Mouse (Mus musculus) heart, postnatal 25 days (tissue): Measurements from ENCODE around the gene Gnl1. TPM values are rescaled to one million over a fixed set of nuclear protein-coding genes. Genes with fewer than 3 reads are reported as not detected.
A peak's percentile ranks its signal among the peaks of the same experiment; 100 is the strongest.
"Not testable (repeated sequence)": the region's sequence is repeated elsewhere in the genome, so short reads cannot be mapped to it uniquely, and the experiment has no call there.

Source experiments
- DNase-seq: peaks from one replicate; pipeline ENCODE4 v3.0.0; 2022; ENCODE audit warnings: low spot score
- intact Hi-C: fragments of 180-260 bp; cut with DNase I; formaldehyde crosslinking; loops from one replicate; pipeline ENCODE4 v1.15.1; 2025
- total RNA-seq, 2 experiments: library from RNA; stranded (reverse); gene quantifications; 2 replicates each; pipeline ENCODE4 v1.2.3; 2021

The Gnl1 gene
- total RNA-seq, 2 experiments from 2014 or later, result 26.4 to 26.6 TPM

- intact Hi-C loops, result no loop called here
- DNase-seq, result peak; percentile 31
These were observed 12.1 kb downstream of the Gnl1 start for GRCm38 (mm10) chr17:35991781-35992180.

DNA sequence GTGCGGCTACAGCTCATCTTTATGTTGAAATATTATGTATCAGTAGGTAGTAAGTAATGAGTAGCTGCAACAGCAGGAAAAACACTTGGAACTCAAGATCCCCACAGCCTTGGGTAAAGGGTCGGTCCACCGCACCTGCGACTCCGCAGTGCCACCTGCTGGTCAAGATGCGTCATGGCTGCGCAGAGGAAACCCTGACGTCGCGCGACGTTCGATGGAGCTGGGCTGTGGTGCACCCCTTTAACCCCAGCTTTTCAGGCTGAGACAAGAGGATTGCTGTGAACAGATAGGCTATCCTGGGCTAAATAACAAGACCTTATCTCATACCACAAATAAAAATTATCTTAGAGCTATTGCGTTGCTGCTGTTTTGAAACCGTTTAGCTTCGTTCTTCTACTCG lies 14.0 kb downstream of the Gnl1 start:
- DNase-seq, result peak; percentile 44
- intact Hi-C loops, result loop anchor here (1.0 kb wide), 1 partner anchor 56 kb away; no protein-coding TSS in a partner anchor

- intact Hi-C loops, result no loop called here
- peak; percentile 63 for DNase-seq
These were observed 14.7 kb downstream of the Gnl1 start for GRCm38 (mm10) chr17:35994175-35994878.

DNA sequence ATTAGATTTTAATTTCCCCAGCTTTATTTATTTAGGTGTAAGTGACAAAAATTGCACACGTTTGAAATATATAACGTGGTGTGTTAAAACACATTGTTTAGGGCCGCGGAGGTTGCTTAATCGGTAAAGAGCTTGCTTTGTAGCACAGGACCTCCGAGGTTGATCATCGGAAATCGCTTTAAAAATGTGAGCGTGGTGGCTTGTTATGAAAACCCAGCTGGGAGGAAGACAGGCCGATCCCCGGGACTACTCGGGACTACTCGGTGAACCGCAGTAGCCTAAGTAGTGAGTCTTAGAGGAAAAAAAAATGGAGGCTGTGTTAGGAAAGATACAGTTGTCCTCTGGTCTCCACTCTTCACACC lies 15.2 kb downstream of the Gnl1 start:
- intact Hi-C loops, result loop anchor here (5.0 kb wide), 1 partner anchor 117 kb away; no protein-coding TSS in a partner anchor
- DNase-seq, result no peak

DNA sequence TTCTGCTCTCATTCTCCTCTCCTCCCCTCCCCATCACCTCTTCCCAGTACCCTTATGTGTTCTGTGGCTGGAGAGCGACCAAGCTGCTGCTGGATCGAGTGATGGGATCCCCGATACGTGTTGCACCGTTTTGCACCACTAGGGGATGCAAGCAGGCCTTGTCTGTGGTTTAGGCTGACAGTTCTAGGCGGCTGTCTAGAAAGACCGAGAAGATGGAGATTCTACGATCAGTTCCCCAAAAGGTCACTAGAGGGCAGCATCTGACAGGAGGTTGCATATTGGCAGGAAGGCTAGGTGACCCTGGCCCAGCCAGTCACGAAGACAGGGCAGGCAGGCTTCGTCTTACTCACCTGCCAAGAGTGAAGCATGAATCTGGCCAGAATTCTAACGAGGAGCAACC lies 17.3 kb downstream of the Gnl1 start:
- DNase-seq, result peak; percentile 84

GRCm38 (mm10) chr17:35997713-35998510 lies 18.3 kb downstream of the Gnl1 start:
- no peak for DNase-seq
- intact Hi-C loops, result loop anchor here (1.0 to 5.0 kb wide), 2 partner anchors 37 to 114 kb away; no protein-coding TSS in a partner anchor

More for the DNA sequence above, 17.3 kb downstream of the Gnl1 start:
- intact Hi-C loops, result loop anchor here (1.0 to 5.0 kb wide), 2 partner anchors 38 to 115 kb away; no protein-coding TSS in a partner anchor

DNA sequence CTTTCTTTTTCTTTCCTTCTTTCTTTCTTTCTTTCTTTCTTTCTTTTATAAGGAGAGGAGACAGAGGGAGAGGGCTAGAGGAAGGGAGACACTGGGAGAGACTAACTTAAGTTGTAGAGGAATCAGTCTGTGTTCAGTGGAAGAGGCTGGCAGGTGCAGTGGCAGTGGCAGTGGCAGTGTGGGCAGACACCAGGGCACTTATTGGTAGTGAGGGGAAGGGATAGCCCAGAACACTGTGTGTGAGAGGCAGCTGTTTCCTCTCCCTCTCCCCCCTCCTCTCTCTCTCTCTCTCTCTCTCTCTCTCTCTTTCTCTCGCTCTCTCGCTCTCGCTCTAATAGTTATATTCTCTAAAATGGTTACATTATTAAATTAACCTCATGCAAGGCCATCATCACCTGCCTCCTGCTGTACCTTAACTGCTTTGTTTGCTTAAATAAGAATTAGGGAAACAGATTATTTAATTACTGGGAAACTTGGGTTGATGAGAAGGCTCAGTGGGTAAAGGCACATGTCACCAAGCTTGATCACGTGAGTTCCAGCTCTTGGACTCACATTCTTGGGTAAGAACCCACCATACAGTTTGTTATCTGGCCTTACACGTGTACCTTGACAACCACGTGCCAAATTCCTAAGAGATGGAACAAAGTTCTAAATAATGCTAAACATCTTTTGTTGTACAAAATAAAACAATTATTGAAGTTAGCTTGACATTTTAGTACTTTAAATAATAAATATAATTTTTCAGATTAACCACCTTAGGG lies 19.1 kb downstream of the Gnl1 start:
- DNase-seq, result no peak
- intact Hi-C loops, result loop anchor here (5.0 kb wide), 1 partner anchor 114 kb away; no protein-coding TSS in a partner anchor

- DNase-seq, result no peak
- intact Hi-C loops, result loop anchor here (5.0 kb wide), 1 partner anchor 113 kb away; no protein-coding TSS in a partner anchor
These were observed 19.7 kb downstream of the Gnl1 start for GRCm38 (mm10) chr17:35999356-35999755.

- intact Hi-C loops, result no loop called here
- no peak for DNase-seq
These were observed 20.7 kb downstream of the Gnl1 start for GRCm38 (mm10) chr17:36000349-36000748.

DNA sequence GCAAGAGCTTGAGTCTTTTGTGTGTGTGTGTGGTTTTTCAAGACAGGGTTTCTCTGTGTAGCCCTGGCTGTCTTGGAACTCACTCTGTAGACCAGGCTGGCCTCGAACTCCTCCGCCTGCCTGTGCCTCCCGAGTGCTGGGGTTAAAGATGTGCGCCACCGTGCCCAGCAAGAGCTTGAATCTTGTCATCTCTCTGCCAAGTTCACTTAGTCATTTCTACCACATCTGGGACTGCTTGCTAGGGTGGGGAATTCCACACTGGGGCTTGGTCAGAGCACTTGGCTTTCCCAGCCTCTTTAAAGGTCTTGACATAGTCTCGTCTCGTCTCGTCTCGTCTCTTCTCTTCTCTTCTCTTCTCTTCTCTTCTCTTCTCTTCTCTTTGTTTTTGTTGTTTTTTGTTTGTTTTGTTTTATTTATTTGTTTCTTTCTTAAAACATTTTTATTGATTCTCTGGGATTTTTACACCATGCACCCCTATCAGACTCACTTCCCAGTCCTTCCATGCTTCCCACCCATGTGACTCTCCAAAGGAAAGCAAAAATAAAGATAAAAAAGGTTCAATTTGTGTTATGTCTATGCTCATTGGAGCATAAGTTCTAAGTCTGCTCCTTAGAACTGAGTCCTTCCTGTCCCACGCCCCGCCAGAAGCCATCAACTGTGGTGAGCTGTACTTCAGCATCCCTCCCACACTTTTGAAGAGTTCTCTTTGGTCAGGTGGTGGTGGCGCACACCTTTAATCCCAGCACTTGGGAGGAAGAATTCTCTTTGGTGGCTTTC lies 21.7 kb downstream of the Gnl1 start:
- no peak for DNase-seq
- intact Hi-C loops, result no loop called here

- DNase-seq, result no peak
- intact Hi-C loops, result no loop called here
These were observed 22.3 kb downstream of the Gnl1 start for GRCm38 (mm10) chr17:36001966-36002365.

- DNase-seq, result no peak
- intact Hi-C loops, result no loop called here
These were observed 23.7 kb downstream of the Gnl1 start for GRCm38 (mm10) chr17:36003331-36003730.

DNA sequence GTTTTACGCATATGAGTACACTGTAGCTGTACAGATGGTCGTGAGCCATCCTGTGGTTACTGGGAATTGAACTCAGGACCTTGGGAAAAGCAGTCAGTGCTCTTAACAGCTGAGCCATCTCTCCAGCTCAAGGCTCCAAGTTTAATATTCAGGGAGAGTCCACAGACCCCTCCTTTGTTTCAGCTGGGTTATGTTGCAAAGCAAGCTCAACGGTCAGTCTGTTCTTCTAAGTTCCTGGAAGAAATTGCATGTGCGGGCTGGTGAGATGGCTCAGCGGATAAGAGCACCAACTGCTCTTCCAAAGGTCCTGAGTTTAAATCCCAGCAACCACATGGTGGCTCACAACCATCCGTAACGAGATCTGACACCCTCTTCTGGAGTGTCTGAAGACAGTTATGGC lies 24.8 kb downstream of the Gnl1 start:
- DNase-seq, intact Hi-C loops: not testable (repeated sequence)

DNA sequence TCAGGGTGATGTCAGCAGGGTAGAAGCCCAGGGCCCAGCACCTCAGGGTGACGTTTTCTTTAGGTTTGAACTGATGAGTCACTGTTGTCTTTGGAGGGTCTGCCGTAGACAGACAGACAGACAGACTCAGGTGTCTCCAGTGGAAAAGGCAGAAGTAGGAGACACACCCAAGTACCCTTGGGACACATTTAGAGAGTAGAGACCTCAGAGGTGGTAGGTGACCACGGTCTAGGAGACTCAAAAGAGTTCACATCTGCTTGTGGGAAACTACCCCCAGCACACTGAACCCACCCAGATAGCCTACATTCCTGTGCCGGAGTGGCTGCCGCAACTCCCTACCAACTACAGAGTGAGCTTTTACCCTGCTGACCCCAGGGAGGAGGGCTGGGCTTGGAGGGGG lies 35.3 kb downstream of the Gnl1 start:
- intact Hi-C loops, result no loop called here
- DNase-seq, result no peak

DNA sequence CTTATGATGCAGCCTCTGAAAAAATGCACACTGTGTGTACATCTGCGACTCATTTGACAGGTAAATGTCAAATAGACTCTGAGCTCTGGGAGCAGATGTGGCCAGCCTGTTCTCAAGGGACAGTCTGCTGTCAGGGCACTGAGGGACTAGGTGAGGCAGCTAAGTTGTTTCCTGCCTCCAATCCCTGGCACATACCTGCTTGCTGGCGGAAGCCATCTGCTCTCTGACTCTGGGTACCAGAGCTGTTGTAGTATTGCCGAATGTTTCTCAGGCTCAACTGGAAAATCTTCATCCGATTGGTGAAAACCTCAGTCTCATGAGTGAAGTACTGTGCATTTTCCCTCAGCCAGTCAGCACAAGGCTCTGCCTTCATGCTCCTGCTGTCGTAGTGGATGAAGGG lies 37.4 kb downstream of the Gnl1 start:
- DNase-seq, result no peak
- intact Hi-C loops, result no loop called here

GRCm38 (mm10) chr17:36018979-36019378 lies 39.3 kb downstream of the Gnl1 start:
- intact Hi-C loops, result no loop called here
- peak; percentile 41 for DNase-seq

GRCm38 (mm10) chr17:36019519-36019918 lies 39.9 kb downstream of the Gnl1 start:
- DNase-seq, result no peak
- intact Hi-C loops, result no loop called here

DNA sequence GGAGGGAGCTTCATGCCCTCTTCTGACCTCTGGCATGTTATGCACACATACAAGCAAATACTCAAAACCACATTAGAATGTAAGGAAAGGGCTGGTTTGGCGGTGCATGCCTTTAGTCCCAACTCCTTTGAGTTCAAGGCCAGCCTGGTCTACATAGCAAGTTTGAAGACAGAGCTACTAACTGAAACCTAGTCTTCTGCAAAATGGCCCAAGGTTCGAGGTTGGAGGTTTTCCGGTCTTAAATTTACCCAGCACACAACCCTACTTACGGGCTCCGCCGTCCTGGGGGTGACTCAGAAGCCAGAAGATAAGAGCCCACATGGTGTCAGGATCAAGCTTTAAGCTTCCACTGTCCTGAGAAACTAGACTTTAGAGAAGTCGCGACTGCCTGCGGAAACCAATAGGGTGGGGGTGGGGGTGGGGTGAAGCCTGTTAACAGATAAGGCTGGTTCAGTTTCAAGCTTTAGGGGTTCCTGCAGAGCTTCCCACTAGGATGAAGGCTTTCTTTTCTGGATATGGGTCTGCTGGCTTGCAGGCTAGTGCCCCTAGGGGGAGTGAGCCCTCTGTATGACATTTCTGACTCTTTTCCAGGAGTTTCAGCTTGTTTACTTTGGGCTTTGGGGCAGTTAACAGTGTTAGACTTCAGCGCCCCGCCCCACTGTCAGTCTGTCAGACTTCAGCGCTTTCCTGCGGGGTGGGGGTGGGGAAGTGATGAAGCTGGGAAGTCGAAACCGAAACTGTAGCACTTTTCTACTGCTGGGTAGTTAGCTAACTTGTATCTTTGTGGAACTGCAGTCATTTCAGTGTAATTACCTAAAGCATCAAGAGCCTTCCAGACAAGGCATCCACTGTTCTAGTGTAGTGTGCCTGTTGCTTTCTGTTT lies 40.8 kb downstream of the Gnl1 start, which contains the start of gene H2-T24:
Gene H2-T24, minus strand, starts transcription at position 370 of the 883 bp plus-strand sequence.
- intact Hi-C loops, result no loop called here
- peak; percentile 69 for DNase-seq
